Mouse (Mus musculus): Measurements from ENCODE around the gene Gmeb2. TPM values are rescaled to one million over a fixed set of nuclear protein-coding genes. Genes with fewer than 3 reads are reported as not detected.

Gmeb2 gene
- polyA plus RNA-seq, 1 experiment: 60.8 TPM

DNA sequence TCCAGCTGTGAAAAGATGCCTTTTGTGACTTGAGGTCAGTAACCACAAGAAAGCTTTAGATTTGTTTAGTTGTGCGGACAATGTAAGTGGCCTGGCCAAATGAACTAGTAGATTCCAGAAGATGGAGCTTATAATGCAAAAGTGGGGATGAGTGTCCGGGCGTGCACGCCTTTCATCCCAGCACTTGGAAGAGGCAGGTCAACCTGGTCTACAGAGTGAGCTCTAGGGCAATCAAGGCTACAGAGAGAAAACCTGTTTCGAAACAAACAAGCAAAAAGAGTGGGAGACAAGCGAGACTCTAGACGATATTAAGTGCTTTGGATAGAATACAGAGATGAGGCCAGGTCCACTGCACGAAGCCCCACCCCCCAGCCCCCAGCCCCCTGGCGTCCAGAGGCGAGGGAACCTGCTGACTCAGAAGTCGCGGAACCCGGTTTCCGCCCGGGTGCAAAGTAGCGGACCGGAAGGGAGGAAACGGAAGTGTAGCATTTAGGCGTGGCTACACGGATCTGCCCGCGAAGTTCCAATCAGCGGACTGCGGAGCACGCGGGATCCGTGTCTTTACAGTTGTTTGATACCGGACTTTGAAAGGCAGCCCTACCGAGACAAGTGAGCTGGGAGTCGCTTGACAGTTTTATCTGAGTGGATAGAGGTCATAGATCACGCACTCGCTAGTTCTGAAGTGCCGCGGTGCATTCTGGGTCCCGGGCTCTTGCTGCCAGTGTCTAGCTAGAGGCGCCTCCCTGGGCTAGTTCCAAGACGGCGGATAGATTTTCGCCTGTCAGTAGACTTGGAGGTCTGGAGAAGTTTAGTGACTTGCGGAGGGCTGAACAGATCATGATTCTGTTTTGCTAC lies 31.6 kb upstream of the Gmeb2 start, which contains the start of gene Rtel1:
Rtel1 (plus strand) TSS at position 492 of the 855 bp plus-strand sequence.
- peak; percentile 85 for DNase-seq
- Histone ChIP-seq H3K36me3 (ENCODE audit: control insufficient read depth, insufficient read depth, low read length) (peaks cover 3% of the 10 kb centered on the region; the same call in 1 of the 2 replicates), H3K27ac (ENCODE audit: control insufficient read depth, insufficient read depth, low read length) (peak within 1 kb of the TSS; percentile 52; the same call in 1 of the 2 replicates), H3K4me1 (replicated peaks; ENCODE audit: control insufficient read depth, insufficient read depth, low read length) (peaks cover 5% of the 10 kb centered on the region), H3K4me3 (ENCODE audit: control insufficient read depth, insufficient read depth, low read length) (peak within 1 kb of the TSS; percentile 96), H3K27me3 (ENCODE audit: control insufficient read depth, insufficient read depth, low read length) (peaks cover 4% of the 10 kb centered on the region; the same call in 1 of the 2 replicates)
- WGBS: 4% methylated on average over 40 of the region's 40 CpGs
- TF ChIP-seq POLR2A (IDR thresholded peaks at IDR 0.05; ENCODE audit: control insufficient read depth, extremely low read depth, insufficient read depth, low read length, poor library complexity) (peak; percentile 38; the same call in 1 of the 2 replicates), CTCF (IDR thresholded peaks at IDR 0.05; ENCODE audit: borderline replicate concordance, control insufficient read depth, extremely low read depth, insufficient read depth, low read length, poor library complexity) (0 out of 2 replicates have a peak, but pooled peaks have one; percentile 42)

DNA sequence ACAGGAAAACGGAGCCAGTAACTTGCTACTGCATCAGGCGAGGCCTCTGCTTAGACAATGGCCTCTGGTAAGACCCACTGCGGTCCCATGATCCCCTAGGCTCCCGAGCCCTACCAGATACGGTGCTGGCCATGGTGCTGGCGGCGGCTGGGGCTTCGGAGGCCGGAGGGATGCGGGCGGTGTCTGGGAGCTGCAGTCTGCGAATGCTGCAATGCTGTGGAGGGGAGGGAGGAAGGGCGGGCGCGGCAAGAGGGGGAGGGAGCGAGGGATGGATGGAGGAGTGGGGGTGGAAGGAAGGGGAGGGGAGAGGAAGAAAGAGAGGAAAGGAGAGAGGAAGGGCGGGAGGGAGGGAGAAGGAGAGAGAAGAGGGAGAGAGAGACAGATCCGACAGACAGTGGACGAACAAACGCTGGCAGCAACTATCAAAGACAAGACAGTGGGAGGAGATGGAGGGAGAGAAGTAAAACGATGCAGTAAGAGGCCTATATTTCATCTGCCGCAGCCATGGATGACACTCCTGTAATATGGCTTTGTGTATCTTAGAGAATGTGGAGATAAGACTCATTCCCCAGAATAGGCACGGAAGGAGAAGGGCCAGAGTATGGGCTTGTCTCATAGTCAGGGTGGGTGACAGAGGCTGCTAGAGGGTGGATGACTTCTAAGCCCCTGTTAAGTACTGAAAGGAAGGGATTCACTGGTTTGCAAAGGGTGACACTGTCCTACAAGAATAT lies 26.4 kb upstream of the Gmeb2 start, which contains the start of gene Stmn3:
Stmn3 (minus strand) TSS at position 421 of the 731 bp plus-strand sequence.
- Histone ChIP-seq H3K4me1 (replicated peaks; ENCODE audit: control insufficient read depth, insufficient read depth, low read length) (peaks cover 2% of the 10 kb centered on the region), H3K4me3 (ENCODE audit: control insufficient read depth, insufficient read depth, low read length) (no peak within 1 kb of the TSS), H3K27me3 (ENCODE audit: control insufficient read depth, insufficient read depth, low read length) (peaks cover 18% of the 10 kb centered on the region; the same call in 1 of the 2 replicates), H3K27ac (ENCODE audit: control insufficient read depth, insufficient read depth, low read length) (no peak within 1 kb of the TSS), H3K36me3 (ENCODE audit: control insufficient read depth, insufficient read depth, low read length) (no peaks in the 10 kb centered on the region)
- DNase-seq: no peak
- 13% methylated on average over 21 of the region's 23 CpGs for WGBS
- no peak for TF ChIP-seq POLR2A (IDR thresholded peaks at IDR 0.05; ENCODE audit: control insufficient read depth, extremely low read depth, insufficient read depth, low read length, poor library complexity)
- no peak for TF ChIP-seq CTCF (IDR thresholded peaks at IDR 0.05; ENCODE audit: borderline replicate concordance, control insufficient read depth, extremely low read depth, insufficient read depth, low read length, poor library complexity)

DNA sequence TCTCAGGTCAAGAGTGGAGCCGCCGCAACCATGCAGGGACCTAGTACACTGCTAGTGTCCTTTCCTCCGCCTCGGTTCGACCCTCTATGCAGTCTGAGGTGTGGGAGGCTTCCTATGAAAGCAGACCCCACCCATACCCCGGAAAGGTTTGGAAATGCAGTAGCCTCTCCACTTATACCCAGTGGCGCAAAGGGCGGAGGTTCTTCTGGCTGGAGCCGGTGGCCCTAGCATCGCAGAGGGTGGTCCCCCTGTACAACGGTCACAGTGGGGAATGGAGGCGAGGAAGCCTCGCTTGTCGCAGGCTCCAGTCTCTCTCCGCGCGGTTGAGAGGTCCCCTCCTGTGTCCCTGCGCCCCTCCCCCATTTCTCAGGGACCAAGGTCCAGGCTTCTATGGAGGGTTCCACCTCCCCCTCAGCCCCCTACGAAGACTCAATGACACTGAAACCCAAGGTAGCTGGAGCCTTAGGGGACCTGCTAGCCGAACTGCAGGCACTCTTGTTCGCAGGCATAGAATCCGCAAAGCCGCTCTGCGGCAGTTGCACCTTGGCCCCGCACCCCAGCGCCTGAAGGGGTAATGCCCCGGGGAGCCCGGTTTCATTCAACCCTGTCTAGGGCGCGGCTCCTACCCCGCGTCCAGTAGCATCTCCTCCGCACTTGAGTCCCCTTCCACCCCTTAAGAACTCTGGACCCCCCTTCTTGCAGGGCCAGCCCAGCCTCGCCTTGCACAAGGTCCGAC lies 25.7 kb upstream of the Gmeb2 start:
- WGBS: 17% methylated on average over 35 of the region's 35 CpGs
- no peaks in the 10 kb centered on the region for H3K36me3 ChIP-seq (ENCODE audit: control insufficient read depth, insufficient read depth, low read length)
- no peaks in the 10 kb centered on the region for H3K4me1 ChIP-seq (replicated peaks; ENCODE audit: control insufficient read depth, insufficient read depth, low read length)
- TF ChIP-seq POLR2A (IDR thresholded peaks at IDR 0.05; ENCODE audit: control insufficient read depth, extremely low read depth, insufficient read depth, low read length, poor library complexity) (no peak), CTCF (IDR thresholded peaks at IDR 0.05; ENCODE audit: borderline replicate concordance, control insufficient read depth, extremely low read depth, insufficient read depth, low read length, poor library complexity) (no peak)
- H3K27ac ChIP-seq (ENCODE audit: control insufficient read depth, insufficient read depth, low read length): no peak overlapping the region
- DNase-seq: no peak
- H3K27me3 ChIP-seq (ENCODE audit: control insufficient read depth, insufficient read depth, low read length): peaks cover 18% of the 10 kb centered on the region; the same call in 1 of the 2 replicates
- no peak overlapping the region for H3K4me3 ChIP-seq (ENCODE audit: control insufficient read depth, insufficient read depth, low read length)

DNA sequence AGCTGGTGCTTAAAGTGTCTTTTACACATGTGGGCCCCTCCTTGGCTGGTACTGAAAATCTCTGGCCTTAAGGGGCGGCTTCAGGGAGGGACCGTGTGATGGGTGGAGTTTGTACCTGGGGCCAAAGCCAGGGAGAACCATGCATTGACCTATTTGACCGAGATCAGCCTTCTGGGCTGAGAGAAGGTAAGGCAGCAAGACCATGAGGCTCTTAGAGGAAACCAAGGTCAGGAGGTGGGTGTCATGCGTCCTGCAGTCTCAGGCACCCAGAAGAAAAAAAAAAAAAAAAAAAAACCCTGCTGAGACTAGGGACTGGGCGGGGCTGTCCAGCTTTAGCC lies 25.1 kb upstream of the Gmeb2 start:
- TF ChIP-seq CTCF (IDR thresholded peaks at IDR 0.05; ENCODE audit: borderline replicate concordance, control insufficient read depth, extremely low read depth, insufficient read depth, low read length, poor library complexity) (no peak), POLR2A (IDR thresholded peaks at IDR 0.05; ENCODE audit: control insufficient read depth, extremely low read depth, insufficient read depth, low read length, poor library complexity) (no peak)
- Histone ChIP-seq H3K4me1 (replicated peaks; ENCODE audit: control insufficient read depth, insufficient read depth, low read length) (no peaks in the 10 kb centered on the region), H3K27ac (ENCODE audit: control insufficient read depth, insufficient read depth, low read length) (no peak overlapping the region), H3K27me3 (ENCODE audit: control insufficient read depth, insufficient read depth, low read length) (peaks cover 18% of the 10 kb centered on the region; the same call in 1 of the 2 replicates), H3K36me3 (ENCODE audit: control insufficient read depth, insufficient read depth, low read length) (no peaks in the 10 kb centered on the region), H3K4me3 (ENCODE audit: control insufficient read depth, insufficient read depth, low read length) (no peak overlapping the region)
- DNase-seq: no peak
- WGBS: 39% methylated on average over 5 of the region's 5 CpGs

DNA sequence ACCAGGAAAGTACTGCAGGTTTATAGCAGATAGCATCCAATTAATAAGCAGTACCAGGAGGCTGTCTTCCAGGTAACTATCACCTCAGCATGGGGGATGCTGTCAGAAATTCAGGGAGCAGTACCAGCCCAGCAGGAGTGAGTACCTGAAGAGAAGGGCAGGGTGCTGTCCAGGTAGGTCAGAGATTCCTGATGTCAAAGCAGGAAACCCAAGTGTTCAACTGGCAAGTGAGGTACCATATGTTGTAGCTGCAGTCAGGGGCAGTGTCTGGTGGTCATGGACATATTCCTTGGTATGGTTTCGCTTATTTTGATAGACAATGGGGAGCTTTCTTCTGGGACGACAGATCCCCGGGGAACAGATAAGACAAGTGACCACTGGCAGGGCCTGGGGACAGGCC lies 24.6 kb upstream of the Gmeb2 start:
- peaks cover 18% of the 10 kb centered on the region; the same call in 1 of the 2 replicates for H3K27me3 ChIP-seq (ENCODE audit: control insufficient read depth, insufficient read depth, low read length)
- TF ChIP-seq CTCF (IDR thresholded peaks at IDR 0.05; ENCODE audit: borderline replicate concordance, control insufficient read depth, extremely low read depth, insufficient read depth, low read length, poor library complexity) (no peak), POLR2A (IDR thresholded peaks at IDR 0.05; ENCODE audit: control insufficient read depth, extremely low read depth, insufficient read depth, low read length, poor library complexity) (no peak)
- no peak overlapping the region for H3K27ac ChIP-seq (ENCODE audit: control insufficient read depth, insufficient read depth, low read length)
- H3K36me3 ChIP-seq (ENCODE audit: control insufficient read depth, insufficient read depth, low read length): no peaks in the 10 kb centered on the region
- no peak overlapping the region for H3K4me3 ChIP-seq (ENCODE audit: control insufficient read depth, insufficient read depth, low read length)
- DNase-seq: no peak
- 86% methylated on average over 3 of the region's 3 CpGs for WGBS
- no peaks in the 10 kb centered on the region for H3K4me1 ChIP-seq (replicated peaks; ENCODE audit: control insufficient read depth, insufficient read depth, low read length)
